Mouse (Mus musculus): ENCODE measurements around the gene Cldn1. TPM values are rescaled to one million over a fixed set of nuclear protein-coding genes. Genes with fewer than 3 reads are reported as not detected.

The Cldn1 gene
- polyA plus RNA-seq (2017; shearing (Covaris generic)), result not detected

GRCm38 (mm10) chr16:26371325-26372053 lies at the start of gene Cldn1:
TSS of gene Cldn1 (minus strand) at chr16:26371841.

Other genes starting within 250 kb of the Cldn1 start
- gene Cldn16, start 91.3 kb upstream of the Cldn1 start, polyA plus RNA-seq (2017; shearing (Covaris generic)), result not detected
- not detected for gene Tmem207, start 154.9 kb upstream of the Cldn1 start, polyA plus RNA-seq (2017; shearing (Covaris generic))
- gene Il1rap, start 209.9 kb upstream of the Cldn1 start, polyA plus RNA-seq (2017; shearing (Covaris generic)), result 16.4 TPM